Mouse (Mus musculus): Measurements from ENCODE around the gene Stk33.

DNA sequence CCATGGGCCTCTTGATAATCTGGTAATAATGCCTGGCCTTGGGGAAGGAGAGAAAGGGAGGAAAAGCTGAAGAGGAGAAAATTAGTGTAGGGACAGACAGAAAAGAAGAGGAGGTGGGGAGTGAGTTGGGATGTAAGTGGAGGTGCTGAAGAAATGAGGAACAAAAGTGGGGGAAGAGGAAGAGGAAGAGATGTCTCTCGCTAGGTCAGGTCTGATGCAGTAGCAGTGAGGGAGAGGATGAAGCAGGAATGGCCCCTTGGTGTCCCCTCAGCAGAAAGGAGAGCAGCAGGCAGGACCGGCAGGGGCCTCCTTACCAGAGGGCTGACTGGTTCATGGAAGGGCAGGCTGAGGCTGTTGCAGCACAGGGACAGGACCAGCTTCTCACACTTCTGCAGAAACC lies 16.9 kb upstream of the Stk33 start:
- TF ChIP-seq CTCF (IDR thresholded peaks at IDR 0.05; ENCODE audit: borderline replicate concordance, insufficient read depth, low read length) (no peak), POLR2A (IDR thresholded peaks at IDR 0.05; ENCODE audit: low read depth, low read length) (no peak)
